Mouse (Mus musculus) frontal cortex, postnatal 14 days (tissue): ENCODE results near the gene Hmgb3.

Experiments used
- DNase-seq, 2 experiments: peaks; one replicate each; pipeline ENCODE4 v3.0.0; 2022; ENCODE audit warnings: low spot score in 2 of 2

The Hmgb3 gene

DNA sequence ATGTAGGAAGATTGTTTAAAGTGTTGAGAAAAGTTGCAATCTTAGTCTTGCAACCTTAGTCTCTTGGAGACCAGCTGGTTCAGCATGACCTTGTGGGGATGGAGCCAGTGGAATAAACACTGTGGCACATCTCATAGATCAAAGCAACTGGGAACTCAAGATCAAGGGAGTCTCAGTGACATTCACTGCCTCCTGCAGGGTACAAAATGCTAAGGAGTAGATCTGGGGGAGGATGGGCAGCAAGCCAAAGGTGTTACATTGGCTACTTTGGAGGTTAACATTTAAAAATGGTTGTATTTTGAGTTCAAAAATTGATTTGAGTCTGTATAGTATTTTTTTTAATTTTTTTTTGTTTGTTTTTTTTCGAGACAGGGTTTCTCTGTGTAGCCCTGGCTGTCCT is 33.5 kb downstream of the Hmgb3 start:
- DNase-seq: no peak

GRCm38 (mm10) chrX:71601052-71601611 is 45.4 kb downstream of the Hmgb3 start:
- DNase-seq: peak in 1 of 2 experiments; percentile 4
